Mouse (Mus musculus) liver, embryonic 12.5 days (tissue): ENCODE data around the gene Rab4b. TPM values are rescaled to one million over a fixed set of nuclear protein-coding genes. Genes with fewer than 3 reads are reported as not detected.

ENCODE experiments used
- ATAC-seq: fragments of 200-750 bp; cut with Nextera tagmentation; 2 replicates; pipeline ENCODE4 v1.8.0; 2017; ENCODE audit warnings: moderate number of reproducible peaks, mild to moderate bottlenecking, moderate library complexity
- H3K27ac ChIP-seq: fragments of 300-500 bp; sonication (generic); 2 replicates; pipeline ENCODE4 v1.5.1; 2016; ENCODE audit warnings: mild to moderate bottlenecking
- H3K27me3 ChIP-seq: fragments of 300-500 bp; sonication (generic); replicated peaks from 2 replicates; pipeline ENCODE4 v1.6.1; 2016; ENCODE audit warnings: mild to moderate bottlenecking, moderate library complexity
- H3K36me3 ChIP-seq: fragments of 300-500 bp; sonication (generic); 2 replicates; pipeline ENCODE4 v1.6.1; 2016; ENCODE audit warnings: mild to moderate bottlenecking, moderate library complexity
- H3K4me1 ChIP-seq: fragments of 300-500 bp; sonication (generic); 2 replicates; pipeline ENCODE4 v1.6.1; 2016
- H3K4me2 ChIP-seq: fragments of 300-500 bp; sonication (generic); 2 replicates; pipeline ENCODE4 v1.6.1; 2016; ENCODE audit warnings: mild to moderate bottlenecking, moderate library complexity
- H3K4me3 ChIP-seq: fragments of 300-500 bp; sonication (generic); 2 replicates; pipeline ENCODE4 v1.5.1; 2016; ENCODE audit warnings: mild to moderate bottlenecking, moderate library complexity
- H3K9ac ChIP-seq: fragments of 300-500 bp; sonication (generic); 2 replicates; pipeline ENCODE4 v1.6.1; 2016; ENCODE audit warnings: mild to moderate bottlenecking, moderate library complexity
- H3K9me3 ChIP-seq: fragments of 300-500 bp; sonication (generic); replicated peaks from 2 replicates; pipeline ENCODE4 v1.6.1; 2016; ENCODE audit warnings: mild to moderate bottlenecking, moderate library complexity
- WGBS: fragments of 180-500 bp; shearing (Covaris S2); methylation state at CpG from one replicate; pipeline ENCODE4 v1.1.7; 2016; ENCODE audit not compliant: insufficient replicate concordance; 5-methylcytosine and 5-hydroxymethylcytosine counted together
- polyA plus RNA-seq: library from polyadenylated mRNA; unstranded; fragments of >200 nt; fragmentation: Nextera tagmentation; extraction: Ambion mirVana; gene quantifications from 2 replicates; pipeline ENCODE4 v1.2.1, GENCODE M21; 2016

Gene Rab4b
- polyA plus RNA-seq, 1 experiment from 2014 or later, result 32.4 TPM

DNA sequence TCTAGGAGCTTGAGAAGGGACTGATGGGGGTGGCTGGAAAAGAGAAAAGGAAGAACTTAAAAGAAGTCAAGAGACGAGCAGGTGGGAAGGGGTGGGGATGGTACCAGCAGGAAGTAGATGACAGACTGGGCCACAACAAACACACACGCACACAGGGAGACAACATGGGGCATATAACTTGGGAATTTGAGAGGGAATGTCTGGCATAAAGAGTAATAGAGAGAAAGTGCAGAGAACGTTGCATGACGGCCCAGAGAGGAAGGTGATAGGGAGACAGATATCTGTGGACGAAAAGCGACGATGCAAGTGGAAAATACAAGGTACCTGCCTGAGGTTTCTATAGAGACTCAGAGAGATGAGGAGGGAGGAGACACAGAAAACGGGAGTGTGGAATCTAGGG is 13.0 kb downstream of the Rab4b start:
- peaks cover 47% of the 10 kb centered on the region for H3K36me3 ChIP-seq
- H3K4me3 ChIP-seq, result peak overlapping the region; percentile 84
- WGBS, result 4% methylated on average over 8 of the region's 8 CpGs
- H3K9me3 ChIP-seq, result no peaks in the 10 kb centered on the region
- H3K27ac ChIP-seq, result peak overlapping the region; percentile 92
- H3K27me3 ChIP-seq, result no peaks in the 10 kb centered on the region
- H3K4me1 ChIP-seq, result peaks cover 68% of the 10 kb centered on the region
- peak; percentile 1; the same call in 1 of the 2 replicates for ATAC-seq
- H3K9ac ChIP-seq, result peak overlapping the region; percentile 90
- peak overlapping the region; percentile 81 for H3K4me2 ChIP-seq

DNA sequence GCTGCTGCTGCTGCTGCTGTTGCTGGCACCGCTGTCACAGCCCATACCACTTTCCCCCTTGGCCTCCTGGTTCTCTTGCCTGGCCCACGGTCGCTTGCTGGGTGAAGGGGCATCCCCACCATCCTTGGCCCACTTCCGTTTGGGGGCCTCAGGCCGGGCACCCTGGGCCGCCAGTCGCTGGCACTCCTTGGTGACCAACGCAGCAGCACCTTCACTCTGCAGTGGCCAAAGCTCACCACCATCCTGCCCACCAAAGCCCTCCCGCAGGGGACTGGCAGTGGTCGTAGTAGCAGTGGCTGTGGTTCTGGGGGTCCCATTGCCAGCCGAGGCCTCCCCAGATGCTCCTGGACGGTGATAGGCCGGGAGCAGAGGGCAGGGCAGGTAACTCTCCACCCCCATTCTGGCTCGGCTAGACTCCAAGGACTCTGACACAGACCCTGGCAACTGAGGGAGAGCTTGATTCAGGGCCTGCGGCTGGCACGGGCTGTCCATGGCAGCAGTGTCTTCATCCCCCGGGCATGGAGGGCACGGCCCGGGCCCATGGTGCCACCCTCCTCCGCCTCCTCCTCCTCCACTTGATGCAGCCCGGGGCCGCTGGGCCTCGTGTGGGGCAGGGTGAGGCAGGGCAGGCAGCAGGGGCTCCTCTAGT is 13.6 kb downstream of the Rab4b start:
- Histone ChIP-seq H3K4me2 (peak overlapping the region; percentile 81), H3K4me1 (peaks cover 74% of the 10 kb centered on the region), H3K36me3 (peaks cover 47% of the 10 kb centered on the region), H3K27me3 (no peaks in the 10 kb centered on the region), H3K9ac (peak overlapping the region; percentile 90), H3K9me3 (no peaks in the 10 kb centered on the region), H3K4me3 (peak overlapping the region; percentile 84), H3K27ac (peak overlapping the region; percentile 92)
- no peak for ATAC-seq
- WGBS, result 76% methylated on average over 23 of the region's 23 CpGs

DNA sequence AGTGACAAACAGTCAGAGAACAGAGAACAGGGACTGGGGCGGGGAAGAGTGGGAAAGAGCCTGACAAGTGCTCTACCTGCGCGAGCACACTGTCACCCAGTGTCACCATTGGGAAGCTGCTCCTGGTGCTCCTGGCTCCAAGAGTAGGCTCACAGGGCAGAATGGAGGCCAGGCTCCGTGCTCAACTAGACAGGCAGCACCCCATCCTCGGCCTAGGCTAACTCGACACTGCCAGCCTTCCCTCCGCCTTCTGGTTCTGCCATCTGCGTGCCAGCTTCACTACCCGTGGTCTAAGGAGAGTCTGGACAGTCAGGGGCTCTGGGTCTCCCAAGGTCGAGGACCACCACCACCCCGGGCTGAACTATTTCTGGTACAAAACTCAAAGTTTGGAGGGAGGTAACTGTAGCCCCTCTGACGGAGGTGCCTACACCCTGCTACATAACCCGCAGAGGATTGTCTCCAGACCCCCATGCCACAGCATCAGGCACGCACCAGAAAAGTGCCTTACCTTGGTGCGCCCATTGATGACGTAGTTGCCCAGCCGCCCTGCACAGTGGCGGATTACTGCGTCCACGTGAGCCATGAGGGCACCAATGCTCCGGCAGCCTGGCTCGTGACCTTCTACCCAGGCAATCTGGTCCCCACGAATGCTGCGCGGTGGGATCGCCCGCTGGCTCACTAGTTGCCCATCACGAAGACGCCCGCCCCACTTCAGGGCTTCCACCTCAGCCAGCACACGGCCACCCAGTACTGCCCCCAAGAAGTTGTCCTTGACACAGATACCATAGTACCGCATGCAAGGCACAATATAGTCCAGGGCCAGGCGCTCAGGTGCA is 14.4 kb downstream of the Rab4b start:
- Histone ChIP-seq H3K27ac (no peak overlapping the region), H3K36me3 (peaks cover 51% of the 10 kb centered on the region), H3K27me3 (no peaks in the 10 kb centered on the region), H3K9me3 (no peaks in the 10 kb centered on the region), H3K4me2 (peak overlapping the region; percentile 81), H3K4me3 (peak overlapping the region; percentile 20; the same call in 1 of the 2 replicates), H3K9ac (0 out of 2 replicates have a peak overlapping the region, but pooled peaks have one; percentile 3), H3K4me1 (peaks cover 76% of the 10 kb centered on the region)
- no peak for ATAC-seq
- 82% methylated on average over 33 of the region's 33 CpGs for WGBS

DNA sequence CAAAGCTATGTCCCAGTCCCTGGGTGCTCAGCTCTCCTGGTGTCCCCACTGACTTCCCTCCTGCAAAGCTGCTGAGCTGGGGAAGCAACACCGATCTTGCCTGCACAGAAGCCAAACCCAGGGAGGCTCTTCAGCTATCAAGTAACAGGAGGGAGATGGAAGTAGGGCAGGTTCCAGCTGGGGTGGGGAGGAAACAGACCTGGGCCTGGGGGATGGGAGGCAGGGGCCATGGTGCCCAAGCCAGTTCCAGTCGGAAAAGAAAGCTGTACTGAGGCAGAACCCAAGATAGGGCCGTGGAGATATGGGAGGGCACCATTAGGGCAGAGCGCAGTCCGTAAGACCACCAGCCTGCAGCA is 15.3 kb downstream of the Rab4b start:
- Histone ChIP-seq H3K36me3 (peaks cover 60% of the 10 kb centered on the region), H3K4me3 (no peak overlapping the region), H3K9ac (peak overlapping the region; percentile 17; the same call in 1 of the 2 replicates), H3K9me3 (no peaks in the 10 kb centered on the region), H3K4me2 (peak overlapping the region; percentile 33; the same call in 1 of the 2 replicates), H3K4me1 (peaks cover 72% of the 10 kb centered on the region), H3K27ac (no peak overlapping the region), H3K27me3 (no peaks in the 10 kb centered on the region)
- 73% methylated on average over 5 of the region's 5 CpGs for WGBS
- ATAC-seq, result no peak

DNA sequence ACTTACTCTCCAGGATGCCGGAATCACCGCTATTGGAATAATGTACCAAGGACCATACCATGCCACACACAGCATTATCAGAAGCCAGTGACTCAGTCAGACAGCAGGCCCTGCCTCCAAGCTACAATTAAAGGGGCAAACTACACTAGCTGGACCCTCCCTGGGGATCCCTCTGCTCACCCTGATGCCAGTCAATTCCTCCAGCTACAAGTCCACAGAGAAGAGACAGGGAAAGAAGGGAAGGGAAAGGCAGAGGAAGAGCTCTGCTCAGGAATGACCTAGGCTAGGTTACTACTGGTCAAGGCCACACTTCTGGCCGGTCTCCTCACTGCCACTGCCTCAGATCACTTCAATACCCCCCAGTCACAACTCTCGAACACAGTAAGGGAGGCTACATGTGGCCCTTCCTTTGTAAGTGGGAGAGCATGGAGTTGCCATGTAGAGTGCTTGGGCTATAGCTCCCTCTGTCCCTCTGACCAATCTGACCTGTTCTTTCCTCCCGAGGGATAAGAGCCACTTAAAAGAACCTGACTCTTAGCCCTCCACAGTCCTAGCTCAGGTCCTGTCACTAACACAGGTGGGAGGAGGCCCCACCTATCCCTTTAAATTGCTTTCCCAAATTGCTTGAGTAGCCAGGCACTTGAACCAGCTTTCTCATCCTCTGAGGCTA is 15.8 kb downstream of the Rab4b start:
- H3K27ac ChIP-seq, result no peak overlapping the region
- no peaks in the 10 kb centered on the region for H3K9me3 ChIP-seq
- H3K4me2 ChIP-seq, result peak overlapping the region; percentile 33; the same call in 1 of the 2 replicates
- no peak for ATAC-seq
- peaks cover 65% of the 10 kb centered on the region for H3K36me3 ChIP-seq
- H3K9ac ChIP-seq, result 0 out of 2 replicates have a peak overlapping the region, but pooled peaks have one; percentile 17
- WGBS, result 72% methylated on average over 5 of the region's 5 CpGs
- peaks cover 67% of the 10 kb centered on the region for H3K4me1 ChIP-seq
- no peaks in the 10 kb centered on the region for H3K27me3 ChIP-seq
- H3K4me3 ChIP-seq, result no peak overlapping the region

DNA sequence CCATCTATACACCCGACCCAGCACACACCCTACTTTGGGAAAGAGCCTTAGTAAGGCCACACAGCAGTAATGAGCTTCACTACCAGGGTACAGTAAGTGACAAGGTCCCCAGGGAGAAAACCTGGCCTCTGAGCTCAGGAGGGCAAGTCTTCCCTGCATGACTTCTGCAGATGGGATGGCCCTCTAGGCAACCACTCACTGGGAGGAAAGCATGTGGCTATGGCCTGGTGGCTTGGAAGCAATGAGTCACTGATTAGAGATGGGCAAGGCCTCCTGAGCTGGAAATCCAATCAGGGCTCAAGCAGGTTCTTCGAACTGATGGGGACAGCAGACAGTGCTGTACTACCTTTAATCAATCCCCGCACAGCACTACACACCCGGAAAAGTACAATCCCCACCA is 17.0 kb downstream of the Rab4b start:
- WGBS, result 78% methylated on average over 4 of the region's 4 CpGs
- Histone ChIP-seq H3K4me3 (no peak overlapping the region), H3K36me3 (peaks cover 74% of the 10 kb centered on the region), H3K4me1 (peaks cover 59% of the 10 kb centered on the region), H3K27me3 (no peaks in the 10 kb centered on the region), H3K9ac (no peak overlapping the region), H3K27ac (no peak overlapping the region), H3K4me2 (no peak overlapping the region), H3K9me3 (no peaks in the 10 kb centered on the region)
- no peak for ATAC-seq

DNA sequence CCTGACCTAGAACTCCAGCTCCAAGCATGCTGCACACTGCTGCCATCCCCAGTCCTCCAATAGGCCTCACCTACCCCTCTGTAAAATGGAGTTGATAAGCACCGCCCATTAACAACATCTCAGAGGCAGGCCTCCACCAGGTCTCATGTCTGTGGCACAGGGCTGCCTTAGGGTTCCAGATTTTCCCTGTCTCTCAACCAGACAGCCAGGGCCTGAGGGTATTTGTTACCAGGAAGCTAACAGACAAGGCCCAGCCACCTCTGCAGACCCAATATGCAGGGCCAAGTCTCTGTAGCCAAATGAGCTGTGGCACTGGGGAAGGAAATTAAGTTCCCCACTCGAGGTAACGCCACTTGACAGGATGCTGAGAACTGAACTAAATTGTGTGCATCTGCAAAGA is 17.8 kb downstream of the Rab4b start:
- no peak overlapping the region for H3K4me3 ChIP-seq
- no peaks in the 10 kb centered on the region for H3K27me3 ChIP-seq
- no peak overlapping the region for H3K4me2 ChIP-seq
- H3K9me3 ChIP-seq, result no peaks in the 10 kb centered on the region
- H3K9ac ChIP-seq, result no peak overlapping the region
- peaks cover 76% of the 10 kb centered on the region for H3K36me3 ChIP-seq
- H3K4me1 ChIP-seq, result peaks cover 58% of the 10 kb centered on the region
- no peak overlapping the region for H3K27ac ChIP-seq
- 70% methylated on average over 3 of the region's 3 CpGs for WGBS
- ATAC-seq, result no peak

DNA sequence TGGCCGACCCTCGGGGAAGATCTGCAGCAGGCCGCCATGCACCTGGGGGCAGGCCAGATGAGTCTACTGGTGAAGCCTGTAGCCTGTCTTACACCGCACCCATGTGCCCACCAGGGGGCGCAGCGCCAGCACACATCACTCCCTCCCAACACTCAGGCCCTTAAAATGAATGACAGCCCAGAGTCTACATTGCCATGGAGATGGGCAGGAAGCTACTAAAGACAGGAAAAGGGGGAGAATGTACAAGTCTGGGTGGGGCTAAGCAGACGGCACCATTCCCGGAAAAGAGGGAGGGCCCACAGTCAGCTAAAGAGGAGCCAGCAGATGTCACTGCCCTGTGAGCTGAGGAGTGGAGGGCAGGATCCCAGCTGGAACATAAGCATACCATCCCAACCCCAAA is 18.8 kb downstream of the Rab4b start:
- Histone ChIP-seq H3K36me3 (peaks cover 70% of the 10 kb centered on the region), H3K9ac (no peak overlapping the region), H3K27ac (no peak overlapping the region), H3K9me3 (no peaks in the 10 kb centered on the region), H3K4me2 (no peak overlapping the region), H3K27me3 (no peaks in the 10 kb centered on the region), H3K4me3 (no peak overlapping the region), H3K4me1 (peaks cover 47% of the 10 kb centered on the region)
- WGBS, result 13% methylated on average over 8 of the region's 8 CpGs
- ATAC-seq, result peak; percentile 83

DNA sequence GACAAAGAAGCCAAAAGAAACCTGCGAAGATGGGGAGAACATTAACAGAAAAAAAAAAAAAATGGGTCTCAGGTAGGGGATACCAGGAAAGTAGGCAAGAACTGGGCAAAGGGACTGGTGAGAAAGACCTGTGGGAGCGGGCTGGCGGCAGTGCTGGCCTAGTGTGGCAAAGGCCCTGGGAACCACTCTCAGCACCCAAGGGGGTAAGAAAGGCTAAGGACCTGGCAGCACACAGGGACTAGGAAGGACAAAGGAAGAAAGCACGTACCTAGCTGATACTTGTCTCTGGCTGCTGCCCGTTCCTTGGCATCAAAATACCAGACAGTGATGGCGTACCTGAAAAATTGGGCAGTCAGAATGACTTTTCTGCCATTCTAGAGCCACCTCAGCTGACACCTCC is 19.4 kb downstream of the Rab4b start:
- Histone ChIP-seq H3K36me3 (peaks cover 64% of the 10 kb centered on the region), H3K4me3 (no peak overlapping the region), H3K27ac (no peak overlapping the region), H3K9ac (no peak overlapping the region), H3K27me3 (no peaks in the 10 kb centered on the region), H3K9me3 (no peaks in the 10 kb centered on the region), H3K4me2 (no peak overlapping the region), H3K4me1 (peaks cover 41% of the 10 kb centered on the region)
- ATAC-seq, result no peak
- 87% methylated on average over 6 of the region's 6 CpGs for WGBS

DNA sequence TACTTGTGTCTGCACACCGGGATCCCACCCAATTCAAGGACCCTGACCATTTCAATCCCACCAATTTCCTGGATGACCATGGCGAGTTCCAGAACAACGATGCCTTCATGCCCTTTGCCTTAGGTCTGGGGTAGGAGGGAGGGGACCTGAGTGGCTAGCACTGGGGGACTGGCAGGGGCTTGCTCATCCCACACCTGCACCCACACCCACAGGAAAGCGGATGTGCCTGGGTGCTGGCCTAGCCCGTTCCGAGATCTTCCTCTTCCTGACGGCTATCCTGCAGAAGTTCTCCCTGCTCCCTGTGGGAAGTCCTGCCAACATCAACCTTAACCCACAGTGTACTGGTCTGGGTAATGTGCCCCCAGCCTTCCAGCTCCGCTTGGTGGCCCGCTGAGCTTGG is 20.5 kb downstream of the Rab4b start:
- no peak overlapping the region for H3K9ac ChIP-seq
- H3K36me3 ChIP-seq, result peaks cover 53% of the 10 kb centered on the region
- H3K27ac ChIP-seq, result no peak overlapping the region
- H3K27me3 ChIP-seq, result no peaks in the 10 kb centered on the region
- H3K4me2 ChIP-seq, result no peak overlapping the region
- WGBS, result 91% methylated on average over 9 of the region's 9 CpGs
- H3K4me3 ChIP-seq, result no peak overlapping the region
- no peaks in the 10 kb centered on the region for H3K9me3 ChIP-seq
- no peak for ATAC-seq
- peaks cover 30% of the 10 kb centered on the region for H3K4me1 ChIP-seq

DNA sequence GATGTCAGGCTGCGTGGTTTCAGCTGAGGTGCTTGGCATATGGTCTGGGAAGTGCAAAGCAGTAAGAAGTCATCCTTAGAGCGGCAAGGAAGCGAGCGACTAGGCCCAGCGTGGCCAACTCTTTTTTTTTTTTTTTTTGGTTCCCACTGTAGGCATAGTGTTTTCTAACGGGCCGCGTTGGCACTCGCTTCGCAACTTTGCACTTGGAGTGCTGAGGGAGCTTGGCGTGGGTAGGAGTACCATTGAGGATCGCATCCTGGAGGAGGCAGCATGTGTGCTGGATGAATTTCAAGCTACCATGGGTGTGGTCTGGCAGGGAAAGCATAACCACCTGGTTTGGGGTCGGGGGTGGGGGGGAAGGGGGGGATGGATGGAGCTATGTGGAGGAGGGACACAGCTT is 22.7 kb downstream of the Rab4b start:
- Histone ChIP-seq H3K36me3 (peaks cover 32% of the 10 kb centered on the region), H3K27ac (no peak overlapping the region), H3K9me3 (no peaks in the 10 kb centered on the region), H3K4me3 (no peak overlapping the region), H3K4me1 (peaks cover 11% of the 10 kb centered on the region), H3K4me2 (no peak overlapping the region), H3K27me3 (no peaks in the 10 kb centered on the region), H3K9ac (no peak overlapping the region)
- 78% methylated on average over 13 of the region's 13 CpGs for WGBS
- no peak for ATAC-seq

DNA sequence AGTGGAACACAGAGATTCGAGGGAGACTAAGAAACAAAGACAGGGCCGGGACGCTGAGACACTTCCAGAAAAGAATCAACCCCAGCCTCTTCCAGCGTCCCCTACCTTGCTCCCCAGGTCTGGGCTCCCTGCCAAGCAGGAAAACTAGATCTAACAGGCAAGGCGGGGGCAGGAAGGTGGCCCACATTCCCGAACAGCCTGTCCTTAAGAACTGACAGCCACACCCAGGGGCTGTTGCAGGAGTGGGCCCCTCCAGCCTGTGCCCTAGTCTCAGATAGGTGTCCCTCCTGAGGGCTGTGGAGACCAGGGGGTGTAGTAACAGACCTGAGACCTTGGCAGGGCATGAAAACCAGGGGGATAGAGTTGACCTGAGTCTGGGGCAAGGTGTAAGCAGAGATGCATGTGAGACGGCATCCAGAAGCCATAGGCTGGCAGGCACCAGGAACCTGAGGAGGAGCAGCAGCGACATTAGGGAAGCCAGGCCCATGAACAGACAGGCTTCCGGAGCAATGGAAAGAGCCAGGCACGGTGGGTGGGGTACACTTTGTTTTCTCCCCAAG is 25.4 kb downstream of the Rab4b start, which contains the start of gene Cyp2t4:
Gene Cyp2t4, plus strand, starts transcription at position 510 of the 560 bp plus-strand sequence.
- Histone ChIP-seq H3K4me1 (no peaks in the 10 kb centered on the region), H3K9ac (no peak within 1 kb of the TSS), H3K4me3 (no peak within 1 kb of the TSS), H3K36me3 (peaks cover 14% of the 10 kb centered on the region), H3K4me2 (no peak within 1 kb of the TSS), H3K9me3 (no peaks in the 10 kb centered on the region), H3K27me3 (no peaks in the 10 kb centered on the region), H3K27ac (no peak within 1 kb of the TSS)
- no peak for ATAC-seq
- 68% methylated on average over 10 of the region's 10 CpGs for WGBS
